Mouse (Mus musculus): ENCODE results near the gene Klf11. TPM values are rescaled to one million over a fixed set of nuclear protein-coding genes. Genes with fewer than 3 reads are reported as not detected.
"Not testable (repeated sequence)": the region's sequence is repeated elsewhere in the genome, so short reads cannot be mapped to it uniquely, and the experiment has no call there.

Klf11 gene
- polyA plus RNA-seq, 1 experiment: 11.8 TPM

DNA sequence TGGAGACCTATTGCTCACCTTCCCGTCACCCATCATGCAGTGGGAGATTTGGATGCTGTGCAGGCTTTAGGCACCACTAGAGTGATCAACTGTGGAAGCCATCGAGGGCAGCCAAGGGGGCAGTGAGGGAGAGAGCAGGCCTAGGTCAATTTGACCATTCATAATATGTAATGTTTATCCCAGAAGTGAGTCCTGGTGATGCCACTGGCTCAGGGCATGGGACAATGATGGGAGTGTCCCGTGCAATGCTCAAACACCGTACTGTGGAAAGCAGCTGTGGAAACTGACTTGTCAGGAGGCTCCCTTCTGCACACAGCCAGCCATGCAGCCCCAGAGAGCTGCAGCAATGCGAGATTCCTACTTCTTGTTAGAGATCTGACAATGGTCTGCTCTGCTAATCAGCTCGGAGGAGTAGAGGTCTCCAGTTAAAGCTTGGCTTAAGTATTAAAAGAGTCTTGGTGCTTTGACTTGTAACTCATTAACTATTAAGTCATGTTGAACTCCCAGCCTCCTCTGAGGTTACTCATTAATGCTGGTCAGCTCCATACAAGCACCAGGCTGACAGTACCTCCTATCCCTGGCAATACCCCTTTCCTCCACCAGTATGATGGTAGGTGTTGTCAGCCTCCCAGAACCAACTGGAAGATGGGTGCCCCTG is 35.1 kb downstream of the Klf11 start:
- no peak overlapping the region for H3K27ac ChIP-seq (ENCODE audit: control insufficient read depth, insufficient read depth, low read depth, low read length, poor library complexity)
- 72% methylated on average over 6 of the region's 6 CpGs for WGBS
- H3K4me1 ChIP-seq (ENCODE audit: control insufficient read depth, insufficient read depth, low read length): no peaks in the 10 kb centered on the region
- no peak overlapping the region for H3K4me3 ChIP-seq (replicated peaks; ENCODE audit: control insufficient read depth, low read depth, low read length)
- TF ChIP-seq POLR2A (IDR thresholded peaks at IDR 0.05; ENCODE audit: borderline replicate concordance, control insufficient read depth, low read depth, low read length): no peak
- TF ChIP-seq CTCF (IDR thresholded peaks at IDR 0.05; ENCODE audit: control insufficient read depth, insufficient read depth, low read length): no peak

DNA sequence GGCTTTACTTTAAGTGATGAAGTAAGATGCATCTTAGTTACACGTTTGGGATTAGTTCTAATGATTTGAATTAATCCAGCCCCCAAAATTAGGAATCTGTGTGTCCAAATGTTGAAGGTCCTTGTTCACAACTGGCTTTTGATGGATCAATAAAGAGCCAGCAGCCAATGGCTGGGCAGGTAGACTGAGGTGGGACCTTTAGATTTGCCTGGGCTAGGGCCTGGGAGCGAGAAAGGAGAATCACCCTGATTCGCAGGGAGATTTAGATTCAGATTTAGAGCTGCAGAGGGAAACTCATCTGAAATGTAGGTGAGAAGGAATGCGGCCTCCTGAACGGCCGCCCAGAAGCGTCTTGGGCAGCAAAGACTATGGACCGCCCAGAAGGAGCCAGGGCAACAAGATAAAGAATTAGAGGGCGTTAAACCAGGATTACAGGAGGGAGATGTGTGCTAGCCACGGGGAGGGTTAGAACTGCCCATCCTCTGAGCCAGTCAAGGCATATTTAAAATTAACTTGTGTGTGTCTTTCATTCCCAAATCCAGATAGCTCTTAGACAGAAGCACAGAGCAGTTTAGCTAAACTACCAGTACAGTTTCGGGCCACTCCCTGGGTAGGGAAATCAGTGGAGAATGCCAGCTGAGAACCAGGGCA is 35.7 kb downstream of the Klf11 start:
- no peak for TF ChIP-seq POLR2A (IDR thresholded peaks at IDR 0.05; ENCODE audit: borderline replicate concordance, control insufficient read depth, low read depth, low read length)
- TF ChIP-seq CTCF (IDR thresholded peaks at IDR 0.05; ENCODE audit: control insufficient read depth, insufficient read depth, low read length): no peak
- no peak overlapping the region for H3K27ac ChIP-seq (ENCODE audit: control insufficient read depth, insufficient read depth, low read depth, low read length, poor library complexity)
- H3K4me3 ChIP-seq (replicated peaks; ENCODE audit: control insufficient read depth, low read depth, low read length): no peak overlapping the region
- no peaks in the 10 kb centered on the region for H3K4me1 ChIP-seq (ENCODE audit: control insufficient read depth, insufficient read depth, low read length)
- 85% methylated on average over 11 of the region's 11 CpGs for WGBS

DNA sequence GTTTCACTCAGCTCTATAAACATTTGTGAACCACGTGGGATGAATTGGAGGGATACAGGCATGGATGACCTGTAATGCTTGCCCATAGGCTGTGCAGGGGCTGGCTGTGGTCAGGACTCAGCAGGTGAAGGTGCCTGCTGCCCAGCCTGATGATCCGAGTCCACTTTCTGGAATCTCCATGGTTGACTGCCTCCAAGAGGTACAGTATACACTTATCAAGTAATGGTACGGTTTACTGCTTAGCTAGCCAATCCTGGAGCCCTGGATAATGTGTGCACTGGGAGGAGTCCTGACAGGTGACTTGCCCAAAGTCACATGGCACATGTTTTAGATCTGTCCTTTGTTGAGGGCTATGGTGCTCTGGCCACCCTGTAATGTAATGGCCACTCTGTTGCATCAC is 39.3 kb downstream of the Klf11 start:
- Histone ChIP-seq H3K4me1 (ENCODE audit: control insufficient read depth, insufficient read depth, low read length) (no peaks in the 10 kb centered on the region), H3K4me3 (replicated peaks; ENCODE audit: control insufficient read depth, low read depth, low read length) (no peak overlapping the region), H3K27ac (ENCODE audit: control insufficient read depth, insufficient read depth, low read depth, low read length, poor library complexity) (no peak overlapping the region)
- WGBS: 83% methylated on average over 3 of the region's 3 CpGs
- TF ChIP-seq POLR2A (IDR thresholded peaks at IDR 0.05; ENCODE audit: borderline replicate concordance, control insufficient read depth, low read depth, low read length): no peak
- TF ChIP-seq CTCF (IDR thresholded peaks at IDR 0.05; ENCODE audit: control insufficient read depth, insufficient read depth, low read length): no peak

DNA sequence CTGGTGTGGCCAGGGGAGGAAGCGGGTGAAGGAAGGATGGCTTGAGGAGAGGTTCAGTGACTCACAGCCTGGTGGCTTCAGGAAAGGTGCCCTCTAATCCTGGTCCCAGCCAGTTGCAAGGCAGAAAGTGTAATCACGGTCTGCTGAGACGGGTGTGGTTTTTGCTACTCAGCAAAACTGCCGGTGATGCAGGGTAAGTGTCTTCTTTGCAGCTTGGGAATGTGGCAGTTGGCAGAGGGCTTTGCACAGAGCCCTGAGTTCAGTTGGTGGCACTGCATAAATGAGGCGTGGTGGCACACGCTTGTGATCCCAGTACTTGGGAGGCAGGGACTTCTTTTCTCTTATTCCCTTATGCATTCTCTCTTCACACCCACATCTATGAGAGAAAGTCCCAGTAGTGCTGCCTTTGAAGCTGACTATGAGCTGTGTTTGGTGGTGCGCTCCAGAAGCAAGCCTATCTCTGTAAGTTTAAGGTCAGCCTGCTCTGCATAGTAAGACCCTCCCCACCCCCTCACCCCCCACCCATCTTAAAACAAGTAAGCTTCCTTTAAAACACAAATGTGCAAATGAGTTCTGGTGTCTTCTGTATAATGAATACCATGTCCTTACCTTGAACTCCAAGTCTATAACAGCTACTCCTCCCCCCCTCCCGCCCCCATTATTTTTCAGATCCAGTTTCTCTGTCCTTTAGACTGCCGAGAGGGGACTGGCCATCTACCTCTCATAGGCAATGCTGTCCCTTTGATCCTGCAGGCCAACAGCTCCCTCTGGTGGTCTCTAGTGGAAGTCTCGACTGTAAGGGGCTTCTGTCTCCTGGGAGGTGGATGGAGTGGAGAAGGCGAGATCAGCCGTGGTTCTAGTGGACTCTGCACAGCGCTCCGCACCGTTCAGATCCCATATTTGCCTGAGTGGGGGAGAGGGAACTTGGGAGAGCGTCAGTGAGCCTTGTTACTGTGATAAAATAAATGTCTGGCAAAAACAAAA is 45.7 kb downstream of the Klf11 start:
- TF ChIP-seq POLR2A (IDR thresholded peaks at IDR 0.05; ENCODE audit: borderline replicate concordance, control insufficient read depth, low read depth, low read length) (no peak), CTCF (IDR thresholded peaks at IDR 0.05; ENCODE audit: control insufficient read depth, insufficient read depth, low read length) (peak; percentile 96)
- WGBS: 38% methylated on average over 16 of the region's 16 CpGs
- Histone ChIP-seq H3K4me1 (ENCODE audit: control insufficient read depth, insufficient read depth, low read length) (no peaks in the 10 kb centered on the region), H3K27ac (ENCODE audit: control insufficient read depth, insufficient read depth, low read depth, low read length, poor library complexity) (no peak overlapping the region), H3K4me3 (replicated peaks; ENCODE audit: control insufficient read depth, low read depth, low read length) (no peak overlapping the region)

DNA sequence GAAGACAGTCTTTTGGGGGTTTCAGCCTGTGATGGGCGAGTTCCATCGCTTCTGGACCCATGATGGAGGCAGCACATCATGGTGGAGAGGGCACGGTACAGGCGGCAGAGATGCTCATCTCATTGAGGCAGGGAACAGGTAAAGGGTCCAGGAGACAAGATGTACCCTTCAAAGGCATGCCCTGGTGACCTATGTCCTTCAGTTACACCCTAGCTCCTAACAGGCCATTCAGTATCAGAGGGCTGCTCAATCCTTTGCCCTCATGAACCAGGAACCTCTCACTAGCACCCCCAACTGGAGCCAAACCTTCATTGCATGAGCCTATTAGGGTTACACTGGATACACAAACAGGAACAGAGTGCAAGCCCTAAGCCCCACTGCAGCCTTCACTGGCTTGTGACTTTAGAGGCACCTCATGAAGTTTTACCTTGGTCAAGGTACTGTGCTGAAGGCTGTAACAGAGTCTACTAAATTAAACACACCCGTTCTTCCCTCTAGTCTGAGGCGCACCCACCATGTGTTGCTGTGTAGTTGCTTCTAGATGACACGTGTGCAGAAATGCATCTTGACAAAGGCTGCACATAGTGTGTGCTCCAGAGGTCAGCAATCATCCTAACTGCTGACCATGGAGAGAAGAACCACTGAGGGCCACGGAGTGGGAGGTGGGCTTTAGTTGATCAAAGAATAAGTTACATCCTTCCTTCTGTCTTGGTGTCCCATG is 46.6 kb downstream of the Klf11 start:
- Histone ChIP-seq H3K27ac (ENCODE audit: control insufficient read depth, insufficient read depth, low read depth, low read length, poor library complexity) (no peak overlapping the region), H3K4me3 (replicated peaks; ENCODE audit: control insufficient read depth, low read depth, low read length) (no peak overlapping the region), H3K4me1 (ENCODE audit: control insufficient read depth, insufficient read depth, low read length) (no peaks in the 10 kb centered on the region)
- no peak for TF ChIP-seq POLR2A (IDR thresholded peaks at IDR 0.05; ENCODE audit: borderline replicate concordance, control insufficient read depth, low read depth, low read length)
- TF ChIP-seq CTCF (IDR thresholded peaks at IDR 0.05; ENCODE audit: control insufficient read depth, insufficient read depth, low read length): peak; percentile 8; the same call in 1 of the 2 replicates
- 47% methylated on average over 8 of the region's 8 CpGs for WGBS

DNA sequence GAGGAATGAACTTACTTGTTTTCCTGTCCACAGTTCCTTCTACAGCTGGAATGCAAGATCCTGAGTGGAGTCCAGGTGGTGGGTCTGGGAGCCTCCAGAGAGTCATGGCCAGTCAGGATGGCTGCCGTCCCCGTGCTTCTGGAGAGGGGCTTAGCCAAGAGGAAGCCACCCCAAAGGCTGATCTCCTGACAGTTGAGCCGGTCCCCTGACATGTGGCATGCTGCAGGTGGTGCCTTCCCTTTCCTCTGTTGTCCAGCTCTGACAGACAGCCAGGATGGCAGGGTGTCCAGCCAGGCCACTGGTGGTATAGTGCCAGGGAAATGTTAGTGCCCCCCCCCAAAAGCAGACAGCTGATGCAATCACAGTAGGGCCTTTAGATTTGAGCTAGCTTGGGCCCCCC is 47.4 kb downstream of the Klf11 start:
- H3K4me3 ChIP-seq (replicated peaks; ENCODE audit: control insufficient read depth, low read depth, low read length): no peak overlapping the region
- WGBS: 82% methylated on average over 3 of the region's 3 CpGs
- no peaks in the 10 kb centered on the region for H3K4me1 ChIP-seq (ENCODE audit: control insufficient read depth, insufficient read depth, low read length)
- TF ChIP-seq CTCF (IDR thresholded peaks at IDR 0.05; ENCODE audit: control insufficient read depth, insufficient read depth, low read length) (no peak), POLR2A (IDR thresholded peaks at IDR 0.05; ENCODE audit: borderline replicate concordance, control insufficient read depth, low read depth, low read length) (no peak)
- H3K27ac ChIP-seq (ENCODE audit: control insufficient read depth, insufficient read depth, low read depth, low read length, poor library complexity): no peak overlapping the region

DNA sequence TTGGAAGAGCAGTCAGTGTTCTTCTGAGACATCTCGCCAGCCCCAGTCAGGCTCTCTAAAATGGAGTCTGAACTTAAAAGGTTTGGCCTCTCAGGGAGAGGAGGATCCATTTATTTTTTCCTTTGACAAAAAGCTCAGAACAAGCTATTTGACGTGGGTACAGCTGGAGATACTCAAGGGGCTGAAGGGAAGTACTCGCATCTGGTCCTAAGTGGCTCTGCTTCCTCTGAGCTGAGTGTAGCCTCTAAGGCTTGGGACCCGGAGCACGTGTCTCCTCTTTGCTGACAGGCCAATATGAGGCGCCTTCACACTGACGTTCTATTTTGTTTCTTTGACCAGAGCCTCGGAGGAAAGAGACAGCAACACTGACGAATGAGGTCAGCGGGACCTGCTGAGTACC is 48.5 kb downstream of the Klf11 start:
- TF ChIP-seq CTCF (IDR thresholded peaks at IDR 0.05; ENCODE audit: control insufficient read depth, insufficient read depth, low read length) (no peak), POLR2A (IDR thresholded peaks at IDR 0.05; ENCODE audit: borderline replicate concordance, control insufficient read depth, low read depth, low read length) (no peak)
- H3K4me3 ChIP-seq (replicated peaks; ENCODE audit: control insufficient read depth, low read depth, low read length): no peak overlapping the region
- no peaks in the 10 kb centered on the region for H3K4me1 ChIP-seq (ENCODE audit: control insufficient read depth, insufficient read depth, low read length)
- H3K27ac ChIP-seq (ENCODE audit: control insufficient read depth, insufficient read depth, low read depth, low read length, poor library complexity): no peak overlapping the region
- 60% methylated on average over 10 of the region's 10 CpGs for WGBS

DNA sequence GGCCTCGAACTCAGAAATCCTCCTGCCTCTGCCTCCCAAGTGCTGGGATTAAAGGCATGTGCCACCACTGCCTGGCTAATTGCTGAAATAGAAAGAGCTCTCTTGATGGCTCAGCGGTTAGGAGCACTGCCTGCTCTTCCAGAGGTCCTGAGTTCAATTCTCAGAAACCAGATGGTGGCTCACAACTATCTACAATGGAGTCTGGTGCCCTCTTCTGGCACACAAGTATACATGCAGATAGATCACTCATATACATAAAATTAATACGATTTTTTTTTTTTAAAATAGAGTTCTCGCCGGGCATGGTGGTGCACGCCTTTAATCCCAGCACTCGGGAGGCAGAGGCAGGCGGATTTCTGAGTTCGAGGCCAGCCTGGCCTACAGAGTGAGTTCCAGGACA is 50.5 kb downstream of the Klf11 start:
- H3K4me3 ChIP-seq (replicated peaks; ENCODE audit: control insufficient read depth, low read depth, low read length); H3K27ac ChIP-seq (ENCODE audit: control insufficient read depth, insufficient read depth, low read depth, low read length, poor library complexity); H3K4me1 ChIP-seq (ENCODE audit: control insufficient read depth, insufficient read depth, low read length): not testable (repeated sequence)
- 83% methylated on average over 9 of the region's 9 CpGs for WGBS
